22 mouse cellular contexts compared by ENCODE assay signal in the genomic region with DNA sequence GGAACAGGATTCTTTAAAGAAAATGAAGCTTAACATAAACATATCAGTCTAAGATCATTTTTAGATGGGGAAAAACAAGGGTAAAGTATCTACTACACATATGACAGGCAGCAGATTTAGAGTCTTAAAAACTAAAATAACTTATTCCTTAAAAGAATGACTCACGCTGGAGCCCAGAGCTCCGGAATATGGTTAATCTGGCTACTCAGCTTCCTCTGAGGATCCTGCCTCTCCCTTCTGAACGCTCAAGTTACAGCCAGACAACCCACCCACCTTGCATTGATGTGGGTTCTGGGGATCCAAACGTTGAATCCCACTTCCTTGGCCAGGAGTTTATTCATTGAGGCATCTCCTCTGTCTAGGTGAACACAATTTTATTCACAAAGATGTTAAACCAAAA. TPM values are rescaled to one million over a fixed set of nuclear protein-coding genes. Genes with fewer than 3 reads are reported as not detected.
"Had no signal": no experiment of that assay in that cellular context is flagged by ENCODE, and none has a peak within 500 bp of the region (broad histone marks: within the 10 kb centered on the region; RNA-seq: fewer than 3 reads in every experiment).

No protein-coding gene starts in this region.

- H3K36me3 ChIP-seq: limb, embryonic 12.5 days; limb, embryonic 15.5 days; midbrain, embryonic 13.5 days; stomach, embryonic 15.5 days had no signal

- ATAC-seq: liver, postnatal 0 days; lung, postnatal 0 days; midbrain, embryonic 13.5 days had no signal

- H3K9me3 ChIP-seq: limb, embryonic 12.5 days; limb, embryonic 15.5 days; midbrain, embryonic 13.5 days; stomach, embryonic 15.5 days had no signal

- H3K4me2 ChIP-seq: limb, embryonic 12.5 days; limb, embryonic 15.5 days; liver, embryonic 11.5 days; lung, embryonic 14.5 days; midbrain, embryonic 13.5 days; stomach, embryonic 15.5 days had no signal

- H3K27me3 ChIP-seq: limb, embryonic 12.5 days; limb, embryonic 15.5 days; midbrain, embryonic 13.5 days; stomach, embryonic 15.5 days had no signal

- H3K4me1 ChIP-seq: limb, embryonic 12.5 days; limb, embryonic 15.5 days; midbrain, embryonic 13.5 days; stomach, embryonic 15.5 days had no signal

- H3K27ac ChIP-seq: kidney, postnatal 0 days; layer of hippocampus, adult 2 months; limb, embryonic 12.5 days; limb, embryonic 15.5 days; liver, embryonic 14.5 days; macrophage; midbrain, embryonic 13.5 days; stomach, embryonic 15.5 days had no signal

- H3K4me3 ChIP-seq: layer of hippocampus, adult 2 months; limb, embryonic 12.5 days; limb, embryonic 15.5 days; midbrain, embryonic 13.5 days; stomach, embryonic 15.5 days had no signal

- H3K9ac ChIP-seq: limb, embryonic 12.5 days; limb, embryonic 15.5 days; liver, embryonic 14.5 days; liver, postnatal 0 days; lung, embryonic 14.5 days; midbrain, embryonic 13.5 days; stomach, embryonic 15.5 days had no signal

- DNase-seq: kidney, adult 18-20 months; kidney, adult 9 months; kidney, postnatal 25 days; layer of hippocampus, adult 9-11 months; left cerebral cortex, postnatal 4 days; liver, postnatal 0 days; lung, embryonic 14.5 days; right cerebral cortex, postnatal 14 days; spleen, adult 18-20 months; thymus, postnatal 25 days had no signal

RNA-seq across cellular contexts. Expression of gene Nhlh2, which starts 26.0 kb away (rescaled TPM):
- total RNA-seq: megakaryocyte, adult 5-6 weeks had no signal
- polyA plus RNA-seq: kidney, postnatal 0 days; liver, embryonic 14.5 days; liver, postnatal 0 days; lung, embryonic 14.5 days; lung, postnatal 0 days; macrophage; thymus, postnatal 0 days had no signal
